Mouse (Mus musculus): ENCODE results near the gene Rsph9.

The Rsph9 gene

DNA sequence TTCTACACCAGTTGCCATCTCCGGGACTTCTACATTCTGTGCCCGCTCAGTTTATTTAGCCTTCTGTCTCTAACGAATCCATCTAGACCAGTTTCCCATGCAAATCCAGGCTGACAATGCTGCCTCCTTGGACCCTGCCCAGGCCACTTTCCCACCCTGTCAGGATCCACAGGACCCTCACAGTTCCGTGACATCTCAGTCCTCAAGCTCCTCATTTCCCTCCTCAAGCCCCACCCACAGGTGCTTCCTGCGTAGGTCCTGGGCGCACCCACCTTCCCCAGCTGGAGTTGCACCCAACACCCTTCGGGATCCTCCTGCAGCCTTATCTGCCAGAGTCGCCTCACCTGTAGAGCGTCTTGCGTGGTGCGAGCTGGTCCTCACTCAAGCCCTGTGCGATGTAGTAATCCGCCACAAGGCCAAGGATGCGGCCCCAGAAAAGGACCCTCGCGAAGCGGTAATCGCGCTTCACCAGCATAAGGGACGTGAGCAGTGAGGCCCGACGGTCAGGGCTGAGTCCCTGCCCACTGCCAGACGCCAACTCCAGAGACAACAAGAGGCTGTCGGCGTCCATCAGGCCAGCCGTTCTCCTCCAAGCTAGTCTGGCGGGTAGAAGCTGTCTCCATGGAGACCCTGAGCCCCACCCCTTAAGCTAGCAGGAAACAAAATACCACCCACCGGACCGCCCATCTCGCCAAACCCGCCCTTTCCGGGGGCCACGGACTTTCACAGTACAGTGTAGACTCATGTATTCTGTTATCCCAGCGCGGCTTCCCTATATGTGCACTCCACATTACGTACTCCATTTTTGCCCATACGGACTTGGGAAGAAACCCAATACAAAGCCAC lies at the start of gene Rsph9:
TSS of gene Rsph9 (minus strand) at position 639 of the 846 bp plus-strand sequence.
- DNase-seq (ENCODE audit: low read depth) = no peak

DNA sequence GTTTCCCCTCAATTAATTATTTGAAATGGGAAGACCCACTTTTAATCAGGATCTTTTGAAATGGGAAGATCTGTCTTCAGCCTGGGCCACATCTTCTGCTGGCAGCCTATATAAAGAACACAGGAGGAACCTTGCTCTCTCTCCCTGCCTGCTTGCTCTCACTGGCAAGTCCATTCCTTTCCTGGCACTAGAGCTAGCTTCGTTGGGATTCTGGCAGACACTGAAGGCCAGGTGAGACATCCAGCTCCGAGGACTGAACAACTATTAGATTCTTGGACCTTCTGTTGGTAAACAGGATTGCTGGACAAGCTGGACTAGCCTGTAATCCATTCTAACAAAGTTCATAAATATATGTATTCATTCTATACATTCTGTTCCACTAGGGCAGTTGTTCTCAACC lies 44.8 kb upstream of the Rsph9 start:
- no peak for DNase-seq (ENCODE audit: low read depth)

DNA sequence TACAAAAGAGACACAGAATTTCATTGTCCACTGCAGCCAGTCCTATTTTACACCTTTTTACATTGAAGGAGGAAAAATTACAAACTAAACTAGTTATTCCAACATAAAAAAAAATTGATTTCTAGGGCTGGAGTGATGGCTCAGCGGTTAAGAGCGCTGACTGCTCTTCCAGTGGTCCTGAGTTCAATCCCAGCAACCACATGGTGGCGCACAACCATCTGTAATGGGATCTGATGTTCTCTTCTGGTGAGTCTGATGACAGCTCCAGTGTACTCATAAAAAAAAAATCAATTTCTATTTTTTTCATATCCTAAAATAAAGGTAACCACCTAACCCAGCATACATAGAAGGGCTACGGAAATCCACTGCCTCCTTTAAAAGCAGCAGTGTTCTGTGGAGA lies 38.3 kb upstream of the Rsph9 start:
- DNase-seq (ENCODE audit: low read depth) = peak; percentile 65

- DNase-seq (ENCODE audit: low read depth) = peak; percentile 71
Observed at GRCm38 (mm10) chr17:46170538-46170937, 26.5 kb upstream of the Rsph9 start.

DNA sequence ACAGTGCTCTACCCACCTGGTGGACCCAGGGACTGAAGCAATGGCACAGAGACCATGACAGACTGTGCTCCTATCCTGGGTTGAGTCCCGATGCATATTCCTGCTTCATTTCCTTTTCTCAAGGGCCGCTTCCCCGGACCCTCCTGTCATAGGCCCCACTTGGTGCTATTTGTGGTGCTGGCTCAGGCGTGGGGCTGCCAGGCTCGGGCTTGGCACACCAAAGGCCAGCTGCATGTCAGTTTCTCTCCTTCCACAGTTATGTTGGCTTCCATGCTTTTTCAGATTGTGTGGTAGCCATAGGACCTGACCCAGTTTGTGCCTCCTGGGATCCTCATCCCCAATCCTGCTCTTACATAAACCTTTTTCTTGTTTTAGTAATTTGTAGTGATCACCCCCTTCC lies 24.8 kb upstream of the Rsph9 start:
- DNase-seq (ENCODE audit: low read depth) = no peak

DNA sequence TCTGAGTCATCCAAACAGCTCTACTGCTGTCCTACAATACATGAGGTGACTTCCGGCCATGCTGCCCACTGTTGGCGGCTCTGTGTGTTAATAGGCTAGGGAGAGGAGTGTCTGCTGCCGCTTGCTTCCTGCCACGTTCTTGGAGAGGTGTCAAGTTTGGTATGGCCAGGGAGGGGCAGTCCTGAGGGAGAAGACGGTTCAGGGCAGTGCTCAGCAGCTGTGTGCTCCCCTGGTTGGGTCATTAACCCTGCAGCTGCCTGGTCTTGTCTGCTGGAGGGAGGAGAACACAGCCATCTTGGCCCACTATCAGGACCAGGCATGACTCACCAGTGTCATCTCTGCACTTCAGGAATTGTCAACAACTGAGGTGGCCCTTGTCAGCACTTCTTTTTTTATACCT lies 24.3 kb upstream of the Rsph9 start:
- DNase-seq (ENCODE audit: low read depth) = peak; percentile 12

DNA sequence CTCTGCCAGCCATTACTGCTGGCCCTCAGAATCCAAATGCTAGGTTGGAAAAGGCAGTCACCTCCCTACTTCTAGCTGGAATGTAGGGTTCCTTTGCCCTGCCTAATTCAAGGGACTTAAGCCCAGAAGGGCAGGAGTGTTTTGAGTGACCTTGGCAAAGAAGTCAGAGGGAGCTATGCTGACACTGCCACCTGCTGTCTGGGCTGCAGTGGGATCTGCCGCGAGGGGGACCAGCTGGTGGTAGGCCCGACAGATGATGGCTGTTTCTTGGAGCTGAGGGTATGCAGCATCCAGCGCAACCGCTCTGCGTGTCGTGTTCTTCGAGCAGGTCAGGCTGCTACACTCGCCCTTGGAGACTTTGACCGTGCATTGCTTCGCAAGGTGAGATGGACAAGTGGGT lies 23.0 kb upstream of the Rsph9 start:
- no peak for DNase-seq (ENCODE audit: low read depth)

- no peak for DNase-seq (ENCODE audit: low read depth)
Observed at GRCm38 (mm10) chr17:46166270-46166669, 22.3 kb upstream of the Rsph9 start.

- no peak for DNase-seq (ENCODE audit: low read depth)
Observed at GRCm38 (mm10) chr17:46165460-46165859, 21.4 kb upstream of the Rsph9 start.

- no peak for DNase-seq (ENCODE audit: low read depth)
Observed at GRCm38 (mm10) chr17:46164791-46165190, 20.8 kb upstream of the Rsph9 start.

- no peak for DNase-seq (ENCODE audit: low read depth)
Observed at GRCm38 (mm10) chr17:46164301-46164700, 20.3 kb upstream of the Rsph9 start.

GRCm38 (mm10) chr17:46162951-46163421 lies 19.0 kb upstream of the Rsph9 start:
- peak; percentile 60 for DNase-seq (ENCODE audit: low read depth)

- no peak for DNase-seq (ENCODE audit: low read depth)
Observed at GRCm38 (mm10) chr17:46162551-46162950, 18.5 kb upstream of the Rsph9 start.

- no peak for DNase-seq (ENCODE audit: low read depth)
Observed at GRCm38 (mm10) chr17:46161710-46162109, 17.7 kb upstream of the Rsph9 start.

GRCm38 (mm10) chr17:46161179-46161578 lies 17.2 kb upstream of the Rsph9 start:
- peak; percentile 48 for DNase-seq (ENCODE audit: low read depth)

GRCm38 (mm10) chr17:46160686-46161085 lies 16.7 kb upstream of the Rsph9 start, which contains the start of gene Gtpbp2:
Gtpbp2 (plus strand) TSS chr17:46161032.
- DNase-seq (ENCODE audit: low read depth) = peak; percentile 99

- DNase-seq (ENCODE audit: low read depth) = peak; percentile 97
Observed at GRCm38 (mm10) chr17:46160090-46160662, 16.2 kb upstream of the Rsph9 start.

GRCm38 (mm10) chr17:46159236-46159635 lies 15.2 kb upstream of the Rsph9 start:
- DNase-seq (ENCODE audit: low read depth) = no peak

DNA sequence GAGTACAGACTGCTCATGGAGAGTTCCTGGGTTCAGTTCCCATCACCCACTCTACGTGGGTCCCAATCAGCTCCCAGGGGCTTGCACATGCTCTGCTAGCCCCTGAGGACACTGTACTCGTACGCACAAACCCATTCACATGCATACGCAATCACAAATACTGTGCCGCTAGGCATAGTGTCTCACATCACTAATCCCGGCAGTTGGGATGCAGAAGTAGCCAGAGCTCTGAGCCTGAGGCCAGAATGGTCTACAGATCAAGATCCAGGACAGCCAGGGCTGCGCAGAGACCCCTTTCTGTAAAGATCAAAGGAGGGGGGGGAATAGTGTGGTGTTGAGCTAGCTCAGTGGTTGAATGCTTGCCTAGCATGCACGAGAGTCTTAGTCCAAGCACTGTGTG lies 13.1 kb upstream of the Rsph9 start:
- DNase-seq (ENCODE audit: low read depth) = no peak

- no peak for DNase-seq (ENCODE audit: low read depth)
Observed at GRCm38 (mm10) chr17:46156680-46157079, 12.7 kb upstream of the Rsph9 start.

- DNase-seq (ENCODE audit: low read depth) = no peak
Observed at GRCm38 (mm10) chr17:46154336-46154735, 10.3 kb upstream of the Rsph9 start.

GRCm38 (mm10) chr17:46152847-46153782 lies 9.1 kb upstream of the Rsph9 start, which contains the start of gene Mad2l1bp:
Mad2l1bp (minus strand) TSS chr17:46153553.
- DNase-seq (ENCODE audit: low read depth) = peak; percentile 92

Data from NIH3T3 (cell line).